Mouse (Mus musculus) layer of hippocampus, adult 18-20 months (tissue): ENCODE measurements around the gene Sertad3. TPM values are rescaled to one million over a fixed set of nuclear protein-coding genes. Genes with fewer than 3 reads are reported as not detected.

Experiments
- total RNA-seq, 2 experiments: library from RNA; stranded (reverse); gene quantifications; 2 replicates each; pipeline ENCODE4 v1.2.3; 2021

The Sertad3 gene
- total RNA-seq, 2 experiments from 2014 or later = 4.2 to 5.1 TPM

Other genes with a start within 250 kb of the Sertad3 start
- 10 to 100 TPM; 10.6 TPM for gene Itpkc, start 245.1 kb upstream of the Sertad3 start, total RNA-seq
- gene Coq8b, start 240.7 kb upstream of the Sertad3 start, total RNA-seq = 10 to 100 TPM; 32.7 to 40.7 TPM
- 100 to 1,000 TPM; 141 to 149 TPM for gene Numbl, start 215.3 kb upstream of the Sertad3 start, total RNA-seq
- 10 to 100 TPM; 43.9 to 47.5 TPM for gene Ltbp4, start 136.1 kb upstream of the Sertad3 start, total RNA-seq
- gene Shkbp1, start 117.7 kb upstream of the Sertad3 start, total RNA-seq = 10 to 100 TPM; 25.8 to 28.2 TPM
- not detected for gene Gm20479, start 116.3 kb upstream of the Sertad3 start, total RNA-seq
- 100 to 1,000 TPM; 130 to 133 TPM for gene Sptbn4, start 26.1 kb upstream of the Sertad3 start, total RNA-seq
- gene Blvrb, start 25.8 kb upstream of the Sertad3 start, total RNA-seq = 10 to 100 TPM; 18.5 to 20.1 TPM
- gene Sertad1, start 13.1 kb downstream of the Sertad3 start, total RNA-seq = 10 to 100 TPM in 1 of 2 experiments, 1 to 10 TPM in 1; 8.7 to 11.5 TPM
- gene Prx, start 25.6 kb downstream of the Sertad3 start, total RNA-seq = under 1 TPM; 0.25 to 0.35 TPM
- not detected for gene Hipk4, start 49.5 kb downstream of the Sertad3 start, total RNA-seq
- 100 to 1,000 TPM; 575 to 580 TPM for gene Pld3, start 79.5 kb downstream of the Sertad3 start, total RNA-seq
- gene 2310022A10Rik, start 79.5 kb downstream of the Sertad3 start, total RNA-seq = 10 to 100 TPM; 24.7 to 26.5 TPM
- 100 to 1,000 TPM in 1 of 2 experiments, 10 to 100 TPM in 1; 88.8 to 103 TPM for gene Akt2, start 117.8 kb downstream of the Sertad3 start, total RNA-seq
- 10 to 100 TPM; 45.3 to 45.7 TPM for gene Ttc9b, start 180.1 kb downstream of the Sertad3 start, total RNA-seq
- 100 to 1,000 TPM; 175 to 180 TPM for gene Map3k10, start 200.8 kb downstream of the Sertad3 start, total RNA-seq
- 10 to 100 TPM; 10.3 to 10.6 TPM for gene Zfp607b, start 215.6 kb downstream of the Sertad3 start, total RNA-seq